Mouse (Mus musculus) liver, postnatal 0 days (tissue): ENCODE measurements at regions not wholly inside any gene's neighbourhood (a gene's known extent, or its start where the extent isn't known, plus 50 kb on each side); places are given as distances from the start of the nearest gene placed in this dataset.

Experiments
- CTCF ChIP-seq: sonication (generic); IDR thresholded peaks from 2 replicates; pipeline ENCODE4 v1.5.1; 2016; ENCODE audit warnings: antibody characterized with exemption, low read depth
- EP300 ChIP-seq: IDR thresholded peaks from 2 replicates; pipeline ENCODE4 v1.6.1; 2016; ENCODE audit warnings: antibody characterized with exemption, low read depth, mild to moderate bottlenecking

GRCm38 (mm10) chr11:24350839-24351238 lies 273.0 kb downstream of the Bcl11a start:
- TF ChIP-seq CTCF (no peak), EP300 (no peak)
